Mouse (Mus musculus): ENCODE results near the gene Iqcn. TPM values are rescaled to one million over a fixed set of nuclear protein-coding genes. Genes with fewer than 3 reads are reported as not detected.

Gene Iqcn
- total and polyA plus RNA-seq, 3 experiments, result not detected

DNA sequence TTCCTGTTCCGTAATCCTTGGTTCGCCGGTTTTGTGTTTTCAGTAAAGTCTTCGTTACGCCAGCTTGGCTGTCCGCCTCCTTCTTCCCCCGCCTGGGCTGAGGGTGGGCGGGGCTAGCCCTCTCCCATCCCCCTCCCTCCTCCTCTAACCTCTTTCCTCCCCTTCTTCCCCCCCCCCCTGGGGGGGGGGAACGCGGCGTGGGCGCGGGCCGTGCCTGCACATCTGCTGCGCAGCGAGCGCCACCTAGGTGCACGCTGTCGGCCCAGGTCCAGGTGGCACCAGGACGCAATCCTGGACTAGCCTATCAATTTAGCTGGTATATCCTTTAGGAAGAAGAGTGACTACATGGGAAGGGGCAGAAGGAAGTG lies 2.7 kb upstream of the Iqcn start:
- H3K36me3 ChIP-seq (ENCODE audit: control insufficient read depth in 1 of 2, insufficient read depth in 2 of 2, low read length in 2 of 2), result no peaks in the 10 kb centered on the region; a peak in 1 of 4 replicates
- no peak overlapping the region for H3K27ac ChIP-seq (ENCODE audit: control insufficient read depth, low read depth, low read length)
- H3K27me3 ChIP-seq (ENCODE audit: control insufficient read depth in 1 of 2, insufficient read depth in 2 of 2, low read length in 2 of 2), result no peaks in the 10 kb centered on the region
- H3K9me3 ChIP-seq (replicated peaks; ENCODE audit: insufficient read depth, low read length), result no peaks in the 10 kb centered on the region
- peak; percentile 89 for DNase-seq (ENCODE audit: low read depth, low spot score)
- H3K79me2 ChIP-seq (ENCODE audit: control insufficient read depth, insufficient read depth, low read length, poor library complexity), result peaks cover 11% of the 10 kb centered on the region; the same call in 1 of the 2 replicates
- H3K9ac ChIP-seq (ENCODE audit: control insufficient read depth, low read depth, low read length, poor library complexity, severe bottlenecking), result peak overlapping the region; percentile 78; the same call in 1 of the 2 replicates
- H3K4me3 ChIP-seq (ENCODE audit: control insufficient read depth in 1 of 2, insufficient read depth in 1 of 2, low read depth in 2 of 2, low read length in 2 of 2), result peak overlapping the region; percentile 61 to 88; a peak in 3 of 4 replicates
- H3K4me1 ChIP-seq (ENCODE audit: control insufficient read depth in 1 of 2, insufficient read depth in 2 of 2, low read length in 2 of 2), result peaks cover 8 to 19% of the 10 kb centered on the region in 2 experiments
- no peak for TF ChIP-seq MAX (IDR thresholded peaks at IDR 0.05; ENCODE audit: low read length)
- TF ChIP-seq ZC3H11A (IDR thresholded peaks at IDR 0.05; ENCODE audit: low read depth, low read length), result peak; percentile 46
- TF ChIP-seq CTCF (IDR thresholded peaks at IDR 0.05 in 2 of 3, conservative IDR thresholded peaks at IDR 0.05 in 1 of 3; ENCODE audit: control insufficient read depth in 1 of 3, insufficient read depth in 1 of 3, low read depth in 2 of 3, low read length in 3 of 3, poor library complexity in 1 of 3, severe bottlenecking in 1 of 3), result peak; percentile 32 to 84 (median 80); a peak in 5 of 6 replicates
- TF ChIP-seq ZMIZ1 (IDR thresholded peaks at IDR 0.05; ENCODE audit: low read depth, low read length), result no peak
- no peak for TF ChIP-seq TAL1 (IDR thresholded peaks at IDR 0.05; ENCODE audit: low read length)
- peak; percentile 100 for TF ChIP-seq MAZ (IDR thresholded peaks at IDR 0.05; ENCODE audit: low read depth, low read length)
- no peak for TF ChIP-seq GATA1 (IDR thresholded peaks at IDR 0.05; ENCODE audit: low read depth, low read length)
- TF ChIP-seq RCOR1 (IDR thresholded peaks at IDR 0.05; ENCODE audit: low read depth, low read length), result no peak
- peak; percentile 63 for TF ChIP-seq TCF12 (IDR thresholded peaks at IDR 0.05; ENCODE audit: low read depth, low read length)
- no peak for TF ChIP-seq POLR2AphosphoS2 (IDR thresholded peaks at IDR 0.05; ENCODE audit: low read length)
- TF ChIP-seq TBP (IDR thresholded peaks at IDR 0.05; ENCODE audit: low read depth, low read length), result peak; percentile 14; the same call in 1 of the 2 replicates
- peak; percentile 53 for TF ChIP-seq SMC3 (IDR thresholded peaks at IDR 0.05; ENCODE audit: low read depth, low read length)
- TF ChIP-seq USF1 (IDR thresholded peaks at IDR 0.05; ENCODE audit: low read depth, low read length), result 0 out of 2 replicates have a peak, but pooled peaks have one; percentile 36
- no peak for TF ChIP-seq UBTF (IDR thresholded peaks at IDR 0.05; ENCODE audit: borderline replicate concordance, insufficient read depth, low read depth, low read length)
- peak; percentile 60 for TF ChIP-seq RAD21 (IDR thresholded peaks at IDR 0.05; ENCODE audit: low read depth, low read length)
- peak; percentile 22 for TF ChIP-seq CHD2 (IDR thresholded peaks at IDR 0.05; ENCODE audit: low read length)
- no peak for TF ChIP-seq POLR2AphosphoS5 (IDR thresholded peaks at IDR 0.05; ENCODE audit: borderline replicate concordance, low read depth, low read length)
- no peak; a peak in 1 of 4 replicates for TF ChIP-seq EP300 (IDR thresholded peaks at IDR 0.05; ENCODE audit: low read depth in 1 of 2, low read length in 2 of 2)
- peak; percentile 33; the same call in 1 of the 2 replicates for TF ChIP-seq ELF1 (IDR thresholded peaks at IDR 0.05; ENCODE audit: low read depth, low read length)
- TF ChIP-seq ETS1 (IDR thresholded peaks at IDR 0.05; ENCODE audit: low read depth, low read length), result peak; percentile 52; the same call in 1 of the 2 replicates
- no peak for TF ChIP-seq ZKSCAN1 (IDR thresholded peaks at IDR 0.05; ENCODE audit: low read depth, low read length)
- TF ChIP-seq NRF1 (IDR thresholded peaks at IDR 0.05; ENCODE audit: insufficient read depth, low read depth, low read length, poor library complexity, severe bottlenecking), result peak; percentile 39; the same call in 1 of the 2 replicates
- TF ChIP-seq POLR2A (IDR thresholded peaks at IDR 0.05; ENCODE audit: control insufficient read depth in 1 of 2, insufficient read depth in 1 of 2, low read depth in 1 of 2, low read length in 2 of 2, poor library complexity in 1 of 2), result peak in 1 of 2 experiments; percentile 32; a peak in 1 of 4 replicates
- peak; percentile 69; the same call in 1 of the 2 replicates for TF ChIP-seq HCFC1 (IDR thresholded peaks at IDR 0.05; ENCODE audit: low read depth, low read length)
- TF ChIP-seq MEF2A (IDR thresholded peaks at IDR 0.05; ENCODE audit: extremely low read depth, insufficient replicate concordance, low read depth, low read length, poor library complexity, severe bottlenecking), result no peak
- no peak for TF ChIP-seq JUND (IDR thresholded peaks at IDR 0.05; ENCODE audit: low read depth, low read length)
- peak; percentile 53; the same call in 1 of the 2 replicates for TF ChIP-seq BHLHE40 (IDR thresholded peaks at IDR 0.05; ENCODE audit: borderline replicate concordance, low read depth, low read length)
- no peak for TF ChIP-seq CHD1 (IDR thresholded peaks at IDR 0.05; ENCODE audit: low read depth, low read length)
- TF ChIP-seq MYB (IDR thresholded peaks at IDR 0.05; ENCODE audit: low read depth, low read length), result no peak
- no peak for TF ChIP-seq USF2 (IDR thresholded peaks at IDR 0.05; ENCODE audit: borderline replicate concordance in 1 of 2, insufficient read depth in 1 of 2, low read depth in 1 of 2, low read length in 2 of 2)
- TF ChIP-seq NELFE (IDR thresholded peaks at IDR 0.05; ENCODE audit: low read depth, low read length), result no peak
- peak; percentile 63; the same call in 1 of the 2 replicates for TF ChIP-seq MXI1 (IDR thresholded peaks at IDR 0.05; ENCODE audit: low read depth, low read length)
- TF ChIP-seq KAT2A (conservative IDR thresholded peaks at IDR 0.05; ENCODE audit: low read depth, low read length), result no peak
- no peak for TF ChIP-seq ZNF384 (IDR thresholded peaks at IDR 0.05; ENCODE audit: low read depth, low read length)
- no peak for TF ChIP-seq E2F4 (IDR thresholded peaks at IDR 0.05; ENCODE audit: borderline replicate concordance, low read depth, low read length)
- no peak for TF ChIP-seq GABPA (IDR thresholded peaks at IDR 0.05; ENCODE audit: low read depth, low read length)
- no peak for TF ChIP-seq MAFK (IDR thresholded peaks at IDR 0.05; ENCODE audit: borderline replicate concordance, low read depth, low read length)
